Mouse (Mus musculus) brain, adult 2 months (tissue): ENCODE measurements at regions not wholly inside any gene's neighbourhood (a gene's known extent, or its start where the extent isn't known, plus 50 kb on each side); places are given as distances from the start of the nearest gene placed in this dataset.

Experiments
- DNase-seq: peaks from one replicate; pipeline ENCODE4 v3.0.0; 2011; ENCODE audit warnings: low read depth, low spot score

GRCm38 (mm10) chr8:53749263-53749662 lies 110.4 kb upstream of the Neil3 start:
- DNase-seq: no peak

DNA sequence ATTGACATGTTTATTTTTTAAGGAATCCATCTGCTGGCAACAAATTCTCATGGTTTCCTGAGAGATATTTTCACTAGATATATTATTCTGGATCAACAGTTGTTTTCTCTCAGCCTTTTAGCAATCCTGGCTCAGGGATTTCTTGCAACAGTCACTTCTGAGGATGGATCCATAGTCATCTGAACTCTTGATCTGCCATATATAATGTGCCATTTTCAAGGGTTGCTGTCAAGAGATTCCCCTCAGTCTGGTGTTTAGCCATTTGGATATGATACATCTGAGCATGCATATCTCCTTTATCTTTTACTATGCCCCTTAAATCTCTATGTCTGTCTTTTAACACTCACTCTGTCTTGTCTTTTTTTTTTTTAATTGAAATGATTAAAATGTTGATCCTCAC lies 130.3 kb upstream of the Neil3 start:
- no peak for DNase-seq

- no peak for DNase-seq
Observed at GRCm38 (mm10) chr8:53775511-53775910, 136.6 kb upstream of the Neil3 start.

- peak; percentile 50 for DNase-seq
Observed at GRCm38 (mm10) chr8:53780886-53781285, 142.0 kb upstream of the Neil3 start.

DNA sequence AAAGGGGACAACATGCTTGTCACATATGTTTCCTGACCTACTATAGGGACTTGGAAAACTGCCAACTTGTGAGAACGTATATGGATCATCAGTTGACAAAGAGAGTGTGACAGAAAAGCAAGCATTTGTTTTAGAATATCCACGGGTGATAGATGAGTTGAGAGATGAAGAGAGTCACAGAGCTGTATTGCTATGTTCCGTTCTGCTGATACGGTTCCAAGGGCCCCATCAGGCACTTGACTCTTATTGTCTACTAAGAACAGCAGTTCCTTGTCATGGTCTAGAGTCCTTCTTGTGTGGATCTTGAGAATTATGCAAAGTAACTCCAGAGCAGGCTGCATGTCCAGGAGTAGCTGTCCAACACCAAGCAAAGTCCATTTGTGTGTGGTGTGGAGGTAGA lies 143.0 kb upstream of the Neil3 start:
- DNase-seq: no peak

DNA sequence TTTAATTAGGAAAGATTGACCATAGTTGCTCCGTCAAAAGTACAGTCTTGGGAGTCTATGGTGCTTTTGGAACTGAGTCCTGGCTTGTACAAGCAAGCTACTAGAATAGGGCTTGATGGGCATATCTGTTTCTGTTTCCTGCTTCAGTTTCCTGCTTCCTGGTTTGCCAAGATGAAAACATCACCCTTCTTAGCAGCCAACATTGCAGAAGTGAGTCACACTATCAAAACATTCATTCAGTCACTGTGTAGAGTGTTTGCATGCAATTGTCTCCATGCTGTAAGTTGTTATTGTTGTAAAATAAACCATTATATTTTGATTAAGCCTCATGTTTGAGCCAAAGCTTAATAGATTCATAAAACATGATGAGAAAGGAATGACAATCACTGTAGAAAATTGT lies 149.3 kb upstream of the Neil3 start:
- DNase-seq: no peak

DNA sequence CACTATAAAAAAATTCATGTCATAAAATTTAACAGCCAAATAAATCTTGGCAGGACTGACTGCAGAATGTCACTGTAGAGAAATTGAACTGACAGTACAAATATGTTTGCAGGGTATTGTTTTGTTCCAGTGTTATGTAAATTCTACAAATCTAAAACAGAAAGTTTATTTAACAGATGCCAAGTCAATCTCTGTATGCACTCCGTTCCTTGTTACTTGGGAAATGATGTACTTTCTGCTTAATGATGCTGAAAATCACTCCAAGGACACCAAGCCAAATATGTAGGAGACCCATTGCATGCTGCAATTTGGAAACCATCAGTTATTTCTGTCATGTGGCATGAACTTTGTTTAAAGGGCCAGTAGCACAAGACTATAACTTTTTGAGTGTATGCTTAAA lies 182.3 kb upstream of the Neil3 start:
- DNase-seq: peak; percentile 11

DNA sequence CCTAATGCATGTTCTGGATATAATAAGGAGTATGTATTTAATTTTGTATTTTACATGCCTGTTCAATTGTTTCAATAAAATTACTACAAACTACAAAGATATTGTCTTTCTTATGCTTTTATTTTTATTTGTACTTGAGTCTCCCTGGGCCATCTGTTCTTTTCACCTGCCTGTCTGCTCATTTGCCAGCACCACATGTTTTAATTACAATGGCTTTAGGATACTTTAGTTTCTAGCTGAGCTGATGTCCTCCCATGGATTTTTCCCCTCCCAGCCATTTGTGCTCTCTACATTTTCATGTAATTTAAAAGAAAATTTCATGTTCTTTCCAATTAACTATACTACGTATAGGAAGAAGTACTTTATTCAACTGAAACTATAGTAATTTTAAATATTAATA lies 188.5 kb upstream of the Neil3 start:
- DNase-seq: peak; percentile 40

GRCm38 (mm10) chr8:53847821-53848220 lies 209.0 kb upstream of the Neil3 start:
- DNase-seq: peak; percentile 41

DNA sequence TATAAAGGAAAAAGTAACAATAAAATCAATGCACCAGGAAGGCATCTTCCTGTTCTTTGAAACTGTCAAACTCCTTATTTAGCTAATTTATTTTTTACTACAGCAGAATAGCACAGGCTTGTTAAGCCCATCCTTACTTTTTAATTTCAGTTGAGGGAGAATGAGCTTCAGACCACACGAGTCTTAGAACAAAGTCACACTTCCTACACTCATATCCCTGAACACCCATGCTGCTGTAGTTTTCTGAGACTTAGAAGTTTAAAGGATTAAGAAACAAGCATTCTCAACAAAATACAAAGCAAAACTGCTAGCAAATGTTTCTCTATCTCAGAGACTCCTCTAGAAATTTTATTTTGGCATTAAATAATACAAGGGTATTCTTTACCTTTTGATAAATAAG lies 208.8 kb upstream of the Vegfc start:
- peak; percentile 40 for DNase-seq

DNA sequence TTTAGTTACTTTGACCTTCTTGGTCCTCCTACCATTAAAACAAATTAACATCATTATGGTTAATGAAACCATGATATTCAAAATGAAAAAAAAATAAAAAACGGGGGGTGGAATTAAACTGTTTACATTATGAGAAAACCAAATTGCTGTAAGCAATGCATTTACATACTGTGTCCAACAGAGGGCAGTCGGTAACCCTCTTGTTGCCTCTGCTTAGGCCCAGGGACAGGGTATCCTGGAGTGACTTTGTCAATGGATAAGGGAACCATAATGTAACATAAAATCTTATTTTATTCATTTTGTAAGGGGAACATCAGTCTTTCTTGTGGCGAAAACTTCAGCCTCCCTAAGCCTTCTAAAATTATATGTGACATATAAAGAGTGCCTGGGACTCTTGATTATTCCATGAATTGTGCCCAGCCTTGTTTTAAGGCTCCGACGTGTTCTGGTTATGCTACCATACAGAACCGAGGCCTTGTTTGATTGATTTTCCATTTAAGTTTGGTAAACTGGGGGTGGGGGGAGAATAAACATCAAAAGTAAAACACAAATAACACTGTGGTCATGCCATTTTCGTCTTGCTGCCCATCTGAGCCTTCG lies 207.3 kb upstream of the Vegfc start:
- peak; percentile 56 for DNase-seq

DNA sequence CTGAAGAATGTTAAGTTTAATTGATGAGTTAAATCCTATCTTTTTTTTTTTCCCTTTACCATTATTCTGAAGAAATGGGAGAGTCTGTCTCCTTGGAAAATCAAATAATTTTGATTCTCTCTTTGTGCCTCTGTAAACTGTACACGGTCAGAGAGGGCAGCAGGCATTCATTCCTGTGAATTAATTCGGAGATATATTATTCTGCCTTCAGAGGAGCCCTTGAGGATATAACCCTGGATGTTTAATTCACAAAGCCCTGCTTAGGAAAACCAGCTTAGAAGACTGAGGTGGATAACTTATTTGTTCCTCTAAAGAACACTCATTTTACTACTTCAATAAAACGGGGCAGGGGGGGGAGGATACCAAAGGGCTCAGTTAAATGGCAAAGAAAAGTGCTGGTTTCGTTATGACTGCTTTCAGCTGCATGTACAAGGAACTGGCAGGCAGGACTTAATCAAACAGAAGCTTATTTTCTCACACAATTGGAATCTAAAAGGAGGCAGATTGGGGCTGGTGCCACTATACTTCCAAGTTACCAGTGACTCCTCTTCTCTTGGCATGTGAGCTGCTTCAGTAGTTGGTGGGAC lies 205.3 kb upstream of the Vegfc start:
- no peak for DNase-seq

GRCm38 (mm10) chr8:53878846-53879245 lies 198.6 kb upstream of the Vegfc start:
- DNase-seq: no peak

GRCm38 (mm10) chr8:53881551-53881950 lies 195.9 kb upstream of the Vegfc start:
- peak; percentile 11 for DNase-seq

DNA sequence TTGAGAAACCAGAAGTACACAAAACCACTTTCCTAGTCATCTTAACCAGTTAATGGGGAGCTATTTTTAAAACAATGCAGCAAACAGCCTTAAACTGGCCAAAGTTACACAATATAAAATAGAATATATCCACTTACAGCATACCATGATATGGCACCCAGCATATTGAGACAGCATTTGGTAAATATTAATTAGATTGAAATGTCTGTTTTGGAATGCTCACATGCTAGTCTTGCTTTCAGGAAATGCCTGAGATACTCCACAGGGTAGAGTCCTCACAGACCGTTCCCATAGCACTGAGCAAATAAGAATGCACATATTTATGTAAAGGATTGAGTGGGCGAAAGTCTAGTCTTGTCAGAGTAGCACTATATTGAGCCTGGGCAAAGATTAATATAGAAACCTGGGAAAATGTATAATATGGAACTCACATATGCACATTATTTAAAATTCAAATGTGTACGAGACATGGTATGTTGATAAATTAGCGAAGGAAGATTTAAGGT lies 185.1 kb upstream of the Vegfc start:
- DNase-seq: peak; percentile 22

DNA sequence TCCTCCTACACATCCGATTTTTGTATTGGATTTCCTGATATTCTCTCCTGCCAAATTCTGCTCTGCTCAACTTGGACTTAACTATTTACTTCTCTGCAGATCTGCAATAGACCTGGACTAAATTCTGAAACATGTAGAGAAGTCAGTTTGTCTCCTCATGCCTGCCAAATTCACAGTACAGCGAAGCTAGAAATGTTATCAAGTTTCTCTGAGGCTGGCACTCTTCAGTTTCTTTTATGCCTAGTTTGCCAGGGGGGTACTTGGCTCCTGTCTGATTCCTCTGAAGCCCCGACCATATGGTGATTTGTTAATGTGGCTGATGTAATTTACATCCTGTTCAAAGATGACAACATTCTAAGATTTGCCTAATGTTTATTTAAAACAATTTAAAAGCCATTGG lies 184.6 kb upstream of the Vegfc start:
- DNase-seq: peak; percentile 36

DNA sequence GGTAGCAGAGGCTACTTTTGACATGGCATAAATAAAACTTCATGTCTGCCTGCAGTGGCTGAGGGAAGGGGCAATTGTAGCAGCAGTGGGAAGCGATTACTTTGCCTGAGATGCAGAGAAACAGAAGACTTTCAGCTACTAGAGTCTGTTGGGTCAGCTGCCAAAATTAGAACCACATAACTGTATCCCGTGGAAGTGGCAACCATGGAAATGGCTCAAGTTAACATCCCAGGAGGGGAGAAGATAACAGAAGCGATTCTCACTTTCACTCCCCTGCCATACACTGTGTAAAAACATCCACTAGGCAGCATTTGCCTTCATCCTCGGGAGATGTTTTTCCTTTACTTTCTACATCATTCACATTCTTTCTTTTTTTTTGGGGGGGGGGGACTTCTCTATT lies 155.1 kb upstream of the Vegfc start:
- DNase-seq: no peak

DNA sequence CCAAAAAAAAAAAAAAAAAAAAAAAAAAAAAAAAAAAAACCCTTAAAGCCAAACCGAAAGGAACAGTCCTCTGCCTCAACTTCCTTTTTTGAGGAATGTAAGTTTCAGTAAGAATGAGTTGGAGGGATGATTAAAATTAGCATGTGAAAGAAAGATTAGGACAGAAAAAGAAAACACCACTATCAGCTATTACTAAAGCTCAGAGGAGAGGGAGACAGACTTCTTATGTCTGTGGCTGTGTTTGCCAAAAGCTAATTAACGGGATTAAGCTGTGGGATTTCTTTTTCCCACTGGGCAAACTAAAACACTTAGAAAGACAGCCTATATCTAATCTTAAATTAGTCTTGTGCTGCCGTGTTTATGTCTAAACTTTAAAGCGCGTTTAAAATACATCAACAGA lies 146.7 kb upstream of the Vegfc start:
- no peak for DNase-seq

- no peak for DNase-seq
Observed at GRCm38 (mm10) chr8:53938392-53938791, 139.0 kb upstream of the Vegfc start.

DNA sequence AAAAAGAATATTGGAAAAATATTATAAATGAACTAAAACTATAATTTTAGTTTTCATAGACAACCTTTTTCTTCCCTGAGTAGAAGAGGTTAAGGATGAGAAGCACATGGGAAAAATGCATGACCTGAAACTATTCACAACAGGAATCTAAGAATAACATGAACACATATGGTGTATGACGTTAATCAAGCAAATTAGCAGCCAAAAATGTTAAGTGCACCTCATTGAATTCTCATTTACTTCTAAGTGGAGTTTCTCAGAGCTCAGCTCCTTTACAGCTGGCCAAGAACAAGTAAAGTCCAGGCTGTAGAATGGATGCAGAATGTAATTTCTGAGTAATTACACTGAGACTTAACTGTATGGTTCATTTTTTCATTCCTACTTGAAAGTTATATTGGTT lies 137.9 kb upstream of the Vegfc start:
- peak; percentile 9 for DNase-seq

GRCm38 (mm10) chr8:53941144-53941543 lies 136.3 kb upstream of the Vegfc start:
- DNase-seq: no peak

GRCm38 (mm10) chr8:53945561-53945960 lies 131.8 kb upstream of the Vegfc start:
- no peak for DNase-seq

DNA sequence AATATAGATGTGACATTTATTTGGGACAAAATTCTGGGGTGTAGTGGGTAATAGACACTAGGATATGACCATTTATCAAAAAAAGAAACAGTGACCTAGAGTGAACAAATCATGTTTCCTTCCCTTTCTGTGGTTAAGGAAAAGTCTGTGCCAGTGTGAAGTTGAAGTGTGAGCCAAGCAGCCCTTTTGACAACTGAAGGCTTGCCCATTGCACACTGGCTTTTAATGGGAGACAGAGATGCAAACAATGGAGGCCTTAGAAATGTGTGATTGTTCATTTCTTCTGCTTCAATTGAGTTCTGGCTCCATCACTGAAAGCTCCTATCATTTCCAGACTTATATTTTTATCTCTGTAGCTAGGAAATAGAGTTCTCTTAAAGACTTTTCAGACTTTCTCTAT lies 130.0 kb upstream of the Vegfc start:
- DNase-seq: no peak
